Mouse (Mus musculus) liver, postnatal 0 days (tissue): ENCODE measurements around the gene Gm7138. TPM values are rescaled to one million over a fixed set of nuclear protein-coding genes. Genes with fewer than 3 reads are reported as not detected.
"Not testable (repeated sequence)": the region's sequence is repeated elsewhere in the genome, so short reads cannot be mapped to it uniquely, and the experiment has no call there.

Experiments used
- ATAC-seq: fragments of 200-750 bp; cut with Nextera tagmentation; 2 replicates; pipeline ENCODE4 v1.8.0; 2017; ENCODE audit warnings: mild to moderate bottlenecking, moderate library complexity
- DNase-seq: peaks from one replicate; pipeline ENCODE4 v3.0.0-alpha.2; 2016
- H3K27ac ChIP-seq: fragments of 300-500 bp; sonication (generic); 2 replicates; pipeline ENCODE4 v1.5.1; 2014; ENCODE audit warnings: antibody characterized with exemption, moderate library complexity, mild to moderate bottlenecking, low read depth
- H3K27me3 ChIP-seq: fragments of 300-500 bp; sonication (generic); 2 replicates; pipeline ENCODE4 v1.6.1; 2014; ENCODE audit warnings: low read length, control low read depth, mixed read lengths; ENCODE audit not compliant: insufficient read depth
- H3K36me3 ChIP-seq: fragments of 300-500 bp; sonication (generic); replicated peaks from 2 replicates; pipeline ENCODE4 v1.6.1; 2014; ENCODE audit warnings: mild to moderate bottlenecking, control low read depth, low read length, moderate library complexity, mixed read lengths; ENCODE audit not compliant: insufficient read depth
- H3K4me1 ChIP-seq: fragments of 300-500 bp; sonication (generic); 2 replicates; pipeline ENCODE4 v1.6.1; 2014; ENCODE audit warnings: antibody characterized with exemption, mild to moderate bottlenecking, control low read depth; ENCODE audit not compliant: insufficient read depth
- H3K4me2 ChIP-seq: fragments of 300-500 bp; sonication (generic); 2 replicates; pipeline ENCODE4 v1.6.1; 2014; ENCODE audit warnings: low read depth, mild to moderate bottlenecking, low read length, moderate library complexity, mixed read lengths
- H3K4me3 ChIP-seq: fragments of 300-500 bp; sonication (generic); 2 replicates; pipeline ENCODE4 v1.5.1; 2014; ENCODE audit warnings: low read depth, low read length
- H3K9ac ChIP-seq: fragments of 300-500 bp; sonication (generic); replicated peaks from 2 replicates; pipeline ENCODE4 v1.6.1; 2014; ENCODE audit warnings: mild to moderate bottlenecking, moderate library complexity
- H3K9me3 ChIP-seq: fragments of 300-500 bp; sonication (generic); 2 replicates; pipeline ENCODE4 v1.6.1; 2016; ENCODE audit warnings: mild to moderate bottlenecking, control low read depth, low read length, mixed read lengths
- CTCF ChIP-seq: sonication (generic); IDR thresholded peaks from 2 replicates; pipeline ENCODE4 v1.5.1; 2016; ENCODE audit warnings: antibody characterized with exemption, low read depth
- EP300 ChIP-seq: IDR thresholded peaks from 2 replicates; pipeline ENCODE4 v1.6.1; 2016; ENCODE audit warnings: antibody characterized with exemption, low read depth, mild to moderate bottlenecking
- WGBS: fragments of 180-500 bp; shearing (Covaris S2); extraction: QIAGEN DNeasy Blood & Tissue Kit; methylation state at CpG from one replicate; pipeline ENCODE4 v1.1.7; 2014; ENCODE audit not compliant: insufficient replicate concordance; 5-methylcytosine and 5-hydroxymethylcytosine counted together
- polyA plus RNA-seq: library from polyadenylated mRNA; unstranded; fragments of >200 nt; fragmentation: Nextera tagmentation; extraction: Ambion mirVana; gene quantifications from 2 replicates; pipeline ENCODE4 v1.2.1, GENCODE M21; 2015

Gm7138 gene
- polyA plus RNA-seq, 1 experiment from 2014 or later: not detected

DNA sequence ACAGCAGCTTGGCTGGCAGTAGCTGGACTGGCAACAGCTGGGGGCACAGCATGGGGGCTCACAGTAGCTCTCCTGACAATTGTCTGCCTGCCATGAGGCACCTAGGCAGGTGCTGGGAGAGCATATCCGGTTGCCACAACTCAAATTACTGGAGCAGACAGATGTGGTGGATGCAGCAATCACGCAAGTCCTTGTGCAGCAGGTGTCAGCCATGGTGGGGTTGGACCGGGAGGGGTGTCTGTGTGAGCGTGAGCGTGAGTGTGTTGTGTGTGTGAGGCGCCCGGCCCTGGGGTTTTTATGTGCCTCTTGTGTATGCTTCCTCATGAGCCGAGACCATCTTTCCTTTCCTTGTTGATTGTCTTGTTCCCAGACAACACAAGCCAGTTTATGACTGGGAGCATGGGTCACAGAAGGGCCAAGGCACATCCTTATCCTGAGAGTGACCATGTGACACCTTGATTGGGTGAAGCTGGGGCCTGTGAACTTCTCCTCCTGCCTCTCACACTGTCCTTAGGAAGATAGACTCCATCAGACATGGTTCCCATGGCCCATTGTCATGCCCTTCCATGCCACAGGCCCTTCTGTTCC lies 22.3 kb upstream of the Gm7138 start, which contains the start of gene Gm19668:
Gene Gm19668 (minus strand): TSS at position 213 of the 588 bp plus-strand sequence.
- Histone ChIP-seq H3K4me2 (no peak within 1 kb of the TSS), H3K36me3 (no peaks in the 10 kb centered on the region), H3K27me3 (no peaks in the 10 kb centered on the region), H3K9me3 (no peaks in the 10 kb centered on the region), H3K27ac (no peak within 1 kb of the TSS), H3K4me3 (no peak within 1 kb of the TSS), H3K4me1 (no peaks in the 10 kb centered on the region), H3K9ac (no peak within 1 kb of the TSS)
- no peak for TF ChIP-seq EP300
- no peak for DNase-seq
- ATAC-seq: no peak
- 59% methylated on average over 8 of the region's 8 CpGs for WGBS

GRCm38 (mm10) chr10:77798164-77798920 lies 21.6 kb upstream of the Gm7138 start:
- 72% methylated on average over 2 of the region's 3 CpGs for WGBS

DNA sequence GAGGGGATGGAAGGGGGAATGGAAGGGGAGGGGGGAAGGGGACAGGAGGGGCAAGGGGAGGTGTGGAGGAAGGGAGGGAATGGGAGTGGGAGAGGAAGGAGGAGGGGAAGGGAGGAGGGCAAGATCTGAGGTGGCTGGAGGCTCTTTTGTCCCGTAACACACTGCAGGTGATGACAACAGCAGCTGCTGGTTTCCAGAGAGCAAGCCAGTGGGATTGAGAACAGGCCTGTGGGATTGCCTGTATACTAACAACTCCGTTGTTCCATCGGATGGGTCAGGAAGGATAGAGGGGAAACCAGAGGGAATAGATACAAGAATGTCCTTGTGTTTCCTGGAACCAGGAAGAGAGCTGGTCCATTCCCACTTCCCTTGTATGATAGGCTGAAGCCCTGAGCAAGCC lies 20.9 kb upstream of the Gm7138 start:
- Histone ChIP-seq H3K4me2 (no peak overlapping the region), H3K27me3 (no peaks in the 10 kb centered on the region), H3K9me3 (no peaks in the 10 kb centered on the region), H3K36me3 (no peaks in the 10 kb centered on the region), H3K27ac (no peak overlapping the region), H3K9ac (no peak overlapping the region), H3K4me1 (no peaks in the 10 kb centered on the region), H3K4me3 (no peak overlapping the region)
- TF ChIP-seq CTCF: no peak
- TF ChIP-seq EP300: no peak
- ATAC-seq: no peak
- DNase-seq: no peak
- WGBS: 29% methylated on average over 3 of the region's 3 CpGs

More at GRCm38 (mm10) chr10:77798164-77798920, 21.6 kb upstream of the Gm7138 start:
- not testable (repeated sequence) for H3K9me3 ChIP-seq, DNase-seq, H3K4me1 ChIP-seq, H3K36me3 ChIP-seq, H3K9ac ChIP-seq, H3K4me2 ChIP-seq, H3K27ac ChIP-seq, ATAC-seq, H3K27me3 ChIP-seq, H3K4me3 ChIP-seq

DNA sequence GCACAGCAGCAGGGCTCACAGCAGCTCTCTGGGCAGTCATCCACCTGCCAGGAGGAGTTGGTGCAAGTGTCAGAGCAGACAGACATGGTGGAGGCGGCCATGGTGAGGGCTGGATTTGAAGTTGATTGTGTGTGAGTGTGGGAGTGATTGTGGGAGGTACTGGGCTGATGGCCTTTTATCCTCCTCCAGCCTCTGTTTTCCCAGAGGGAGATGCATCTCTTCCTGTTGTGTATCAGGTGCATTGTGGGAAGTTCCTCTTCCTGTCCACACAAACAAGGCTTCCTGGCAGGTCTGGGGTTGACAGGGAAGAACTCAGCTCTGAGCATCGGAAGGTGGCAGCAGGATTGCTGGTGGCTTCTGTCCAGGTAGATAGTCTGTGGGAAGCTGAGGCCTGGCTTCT lies 18.2 kb upstream of the Gm7138 start, which contains the start of gene Gm9639:
Gene Gm9639 (minus strand): TSS at position 101 of the 400 bp plus-strand sequence.
- H3K27me3 ChIP-seq: no peaks in the 10 kb centered on the region
- TF ChIP-seq CTCF: no peak
- TF ChIP-seq EP300: no peak
- no peak for DNase-seq
- H3K9ac ChIP-seq: no peak within 1 kb of the TSS
- no peaks in the 10 kb centered on the region for H3K9me3 ChIP-seq
- H3K4me3 ChIP-seq: no peak within 1 kb of the TSS
- H3K27ac ChIP-seq: no peak within 1 kb of the TSS
- no peak for ATAC-seq
- no peaks in the 10 kb centered on the region for H3K36me3 ChIP-seq
- WGBS: 34% methylated on average over 2 of the region's 2 CpGs
- no peak within 1 kb of the TSS for H3K4me2 ChIP-seq
- no peaks in the 10 kb centered on the region for H3K4me1 ChIP-seq

GRCm38 (mm10) chr10:77788621-77789020 lies 11.9 kb upstream of the Gm7138 start:
- Histone ChIP-seq H3K4me1 (no peaks in the 10 kb centered on the region), H3K36me3 (no peaks in the 10 kb centered on the region), H3K27ac (no peak overlapping the region), H3K27me3 (no peaks in the 10 kb centered on the region), H3K9me3 (no peaks in the 10 kb centered on the region), H3K4me3 (no peak overlapping the region), H3K4me2 (no peak overlapping the region), H3K9ac (no peak overlapping the region)
- DNase-seq (no peak), ATAC-seq (no peak)
- 60% methylated on average over 2 of the region's 2 CpGs for WGBS
- TF ChIP-seq CTCF (no peak), EP300 (no peak)

DNA sequence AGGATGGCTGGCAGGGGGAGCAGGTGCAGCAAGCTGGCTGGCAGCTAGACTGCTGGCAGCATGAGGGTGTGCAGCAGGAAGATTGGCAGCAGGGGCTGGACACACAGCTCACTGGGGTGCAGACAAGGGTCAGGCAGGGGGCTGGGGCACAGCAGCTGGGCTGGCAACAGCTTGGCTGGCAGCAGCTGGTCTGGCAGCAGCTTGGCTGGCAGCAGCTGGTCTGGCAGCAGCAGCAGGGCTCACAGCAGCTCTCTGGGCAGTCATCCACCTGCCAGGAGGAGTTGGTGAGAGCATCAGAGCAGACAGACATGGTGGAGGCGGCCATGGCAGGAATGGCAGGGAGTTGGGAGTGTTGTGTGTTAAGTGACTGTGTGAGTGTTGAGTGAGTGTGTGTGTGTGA lies 11.1 kb upstream of the Gm7138 start, which contains the start of gene Gm7137:
Gene Gm7137 (minus strand): TSS at position 325 of the 400 bp plus-strand sequence.
- not testable (repeated sequence) for H3K27me3 ChIP-seq, H3K36me3 ChIP-seq, DNase-seq, H3K9ac ChIP-seq, H3K27ac ChIP-seq, H3K4me3 ChIP-seq, ATAC-seq, H3K4me2 ChIP-seq, H3K9me3 ChIP-seq, H3K4me1 ChIP-seq
- WGBS: no CpG with 5 or more reads among the region's 1 CpGs

- H3K27me3 ChIP-seq, H3K9me3 ChIP-seq, DNase-seq, ATAC-seq, H3K4me3 ChIP-seq, H3K9ac ChIP-seq, H3K4me1 ChIP-seq, H3K36me3 ChIP-seq, H3K27ac ChIP-seq, H3K4me2 ChIP-seq: not testable (repeated sequence)
- WGBS: 79% methylated on average over 1 of the region's 3 CpGs
Observed at GRCm38 (mm10) chr10:77783396-77783795, 6.7 kb upstream of the Gm7138 start.

- not testable (repeated sequence) for H3K4me1 ChIP-seq, H3K4me3 ChIP-seq, H3K9me3 ChIP-seq, H3K27ac ChIP-seq, H3K9ac ChIP-seq, ATAC-seq, H3K27me3 ChIP-seq, H3K4me2 ChIP-seq, DNase-seq, H3K36me3 ChIP-seq
- WGBS: 43% methylated on average over 1 of the region's 1 CpGs
Observed at GRCm38 (mm10) chr10:77782442-77782841, 5.7 kb upstream of the Gm7138 start, which contains the start of gene Gm3250. TSS of gene Gm3250 (minus strand) at chr10:77782542.

DNA sequence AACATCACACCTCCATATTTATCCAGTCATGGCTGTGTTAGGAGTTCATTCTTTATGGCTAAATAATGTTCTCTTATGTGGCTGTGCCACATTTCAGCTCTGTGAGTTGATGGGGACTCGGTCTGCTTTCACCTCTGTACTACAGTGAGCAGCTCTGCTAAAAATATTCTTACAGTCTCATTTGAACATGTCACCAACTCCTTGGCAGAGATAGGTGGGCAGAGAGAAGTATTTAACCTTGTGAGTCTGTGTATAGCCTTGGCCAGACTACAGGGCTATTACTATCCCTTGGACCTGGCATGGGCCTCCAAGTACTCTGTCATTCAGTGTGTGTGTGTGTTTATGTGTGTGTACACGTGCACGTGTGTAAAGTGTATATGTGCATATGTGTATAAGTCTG lies 4.6 kb downstream of the Gm7138 start:
- not testable (repeated sequence) for H3K27ac ChIP-seq, ATAC-seq, H3K4me3 ChIP-seq, H3K9ac ChIP-seq, DNase-seq, H3K4me2 ChIP-seq, H3K4me1 ChIP-seq, H3K27me3 ChIP-seq, H3K36me3 ChIP-seq, H3K9me3 ChIP-seq
- WGBS: 70% methylated on average over 1 of the region's 3 CpGs
